Mouse (Mus musculus) kidney, postnatal 0 days (tissue): ENCODE measurements around the gene Supt5. TPM values are rescaled to one million over a fixed set of nuclear protein-coding genes. Genes with fewer than 3 reads are reported as not detected.

ENCODE experiments used
- ATAC-seq: fragments of 200-750 bp; cut with Nextera tagmentation; replicated peaks from 2 replicates; pipeline ENCODE4 v1.8.0; 2017; ENCODE audit warnings: low read depth, moderate number of reproducible peaks, moderate TSS enrichment, moderate library complexity; ENCODE audit not compliant: low FRiP score
- DNase-seq: peaks from one replicate; pipeline ENCODE4 v3.0.0-alpha.2; 2016; ENCODE audit warnings: low spot score
- H3K27ac ChIP-seq: fragments of 300-500 bp; sonication (generic); 2 replicates; pipeline ENCODE4 v1.5.1; 2014; ENCODE audit warnings: mild to moderate bottlenecking
- H3K27me3 ChIP-seq: fragments of 300-500 bp; sonication (generic); 2 replicates; pipeline ENCODE4 v1.6.1; 2014; ENCODE audit warnings: low read length, mixed read lengths; ENCODE audit not compliant: insufficient read depth
- H3K36me3 ChIP-seq: fragments of 300-500 bp; sonication (generic); 2 replicates; pipeline ENCODE4 v1.6.1; 2014; ENCODE audit warnings: low read length, mixed read lengths; ENCODE audit not compliant: insufficient read depth
- H3K4me1 ChIP-seq: fragments of 300-500 bp; sonication (generic); replicated peaks from 2 replicates; pipeline ENCODE4 v1.6.1; 2014; ENCODE audit warnings: antibody characterized with exemption, low read length, mixed read lengths; ENCODE audit not compliant: insufficient read depth
- H3K4me2 ChIP-seq: fragments of 300-500 bp; sonication (generic); 2 replicates; pipeline ENCODE4 v1.6.1; 2014; ENCODE audit warnings: mild to moderate bottlenecking, low read length, moderate library complexity, mixed read lengths
- H3K4me3 ChIP-seq: fragments of 300-500 bp; sonication (generic); replicated peaks from 2 replicates; pipeline ENCODE4 v1.5.1; 2014; ENCODE audit warnings: low read depth, low read length
- H3K9ac ChIP-seq: fragments of 300-500 bp; sonication (generic); 2 replicates; pipeline ENCODE4 v1.6.1; 2014; ENCODE audit warnings: low read depth, low read length
- H3K9me3 ChIP-seq: fragments of 300-500 bp; sonication (generic); replicated peaks from 2 replicates; pipeline ENCODE4 v1.6.1; 2016; ENCODE audit warnings: low read length, inconsistent platforms, mixed read lengths
- CTCF ChIP-seq: IDR thresholded peaks from 2 replicates; pipeline ENCODE4 v1.5.1; 2016; ENCODE audit warnings: antibody characterized with exemption, low read depth, mild to moderate bottlenecking, moderate library complexity
- WGBS: fragments of 180-500 bp; shearing (Covaris S2); extraction: QIAGEN DNeasy Blood & Tissue Kit; methylation state at CpG from one replicate; pipeline ENCODE4 v1.1.7; 2014; 5-methylcytosine and 5-hydroxymethylcytosine counted together
- polyA plus RNA-seq: library from polyadenylated mRNA; unstranded; fragments of >200 nt; fragmentation: Nextera tagmentation; extraction: Ambion mirVana; gene quantifications from 2 replicates; pipeline ENCODE4 v1.2.1, GENCODE M21; 2015

The Supt5 gene
- polyA plus RNA-seq, 1 experiment from 2014 or later = 53.4 TPM

DNA sequence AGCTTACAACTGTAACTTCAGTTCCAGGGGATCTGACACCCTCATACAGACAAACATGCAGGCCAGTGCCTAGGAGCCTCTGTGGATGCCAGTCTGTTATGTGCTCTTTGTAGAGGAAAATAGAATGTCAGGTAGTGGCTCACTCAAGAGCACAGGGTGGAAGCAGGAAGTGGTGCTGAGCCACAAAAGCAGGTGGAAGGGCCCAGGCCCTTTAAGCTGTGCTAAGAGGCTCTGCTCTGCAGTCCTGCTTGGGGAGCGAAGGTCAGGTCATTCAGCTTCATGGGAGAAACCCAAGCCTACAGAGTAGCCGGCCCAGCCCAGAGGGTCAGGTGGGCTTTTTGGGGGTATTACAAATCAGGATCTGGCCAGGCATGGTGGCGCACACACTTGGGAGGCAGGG lies 16.7 kb upstream of the Supt5 start:
- DNase-seq (no peak), ATAC-seq (no peak)
- Histone ChIP-seq H3K36me3 (peaks cover 33% of the 10 kb centered on the region), H3K4me3 (no peak overlapping the region), H3K4me2 (no peak overlapping the region), H3K9ac (no peak overlapping the region), H3K9me3 (no peaks in the 10 kb centered on the region), H3K27ac (no peak overlapping the region), H3K27me3 (no peaks in the 10 kb centered on the region), H3K4me1 (peaks cover 11% of the 10 kb centered on the region; the same call in 1 of the 2 replicates)
- no peak for TF ChIP-seq CTCF
- 76% methylated on average over 3 of the region's 3 CpGs for WGBS

GRCm38 (mm10) chr7:28354596-28354995 lies 16.1 kb upstream of the Supt5 start:
- no peak for DNase-seq
- no peak overlapping the region for H3K4me3 ChIP-seq
- no peak overlapping the region for H3K9ac ChIP-seq
- H3K9me3 ChIP-seq = no peaks in the 10 kb centered on the region
- no peak overlapping the region for H3K4me2 ChIP-seq
- H3K27ac ChIP-seq = no peak overlapping the region
- TF ChIP-seq CTCF = no peak
- no peak for ATAC-seq
- H3K36me3 ChIP-seq = peaks cover 26% of the 10 kb centered on the region
- H3K4me1 ChIP-seq = peaks cover 15% of the 10 kb centered on the region; the same call in 1 of the 2 replicates
- WGBS = 92% methylated on average over 3 of the region's 3 CpGs
- H3K27me3 ChIP-seq = no peaks in the 10 kb centered on the region

GRCm38 (mm10) chr7:28354113-28354581 lies 15.6 kb upstream of the Supt5 start:
- Histone ChIP-seq H3K27me3 (no peaks in the 10 kb centered on the region), H3K4me3 (no peak overlapping the region), H3K4me2 (no peak overlapping the region), H3K36me3 (peaks cover 22% of the 10 kb centered on the region), H3K9me3 (no peaks in the 10 kb centered on the region), H3K4me1 (peaks cover 15% of the 10 kb centered on the region; the same call in 1 of the 2 replicates), H3K9ac (no peak overlapping the region), H3K27ac (no peak overlapping the region)
- ATAC-seq (no peak), DNase-seq (no peak)
- WGBS = 71% methylated on average over 3 of the region's 3 CpGs
- TF ChIP-seq CTCF = no peak

GRCm38 (mm10) chr7:28353267-28353666 lies 14.7 kb upstream of the Supt5 start:
- TF ChIP-seq CTCF = peak; percentile 48; the same call in 1 of the 2 replicates
- Histone ChIP-seq H3K9ac (no peak overlapping the region), H3K27me3 (no peaks in the 10 kb centered on the region), H3K4me1 (peaks cover 15% of the 10 kb centered on the region; the same call in 1 of the 2 replicates), H3K4me2 (no peak overlapping the region), H3K36me3 (peaks cover 20% of the 10 kb centered on the region), H3K4me3 (no peak overlapping the region), H3K9me3 (no peaks in the 10 kb centered on the region), H3K27ac (no peak overlapping the region)
- DNase-seq = peak; percentile 45
- WGBS = 90% methylated on average over 2 of the region's 2 CpGs
- ATAC-seq = no peak

GRCm38 (mm10) chr7:28351676-28352191 lies 13.2 kb upstream of the Supt5 start:
- H3K4me3 ChIP-seq = peak overlapping the region; percentile 91
- H3K4me1 ChIP-seq = peaks cover 7% of the 10 kb centered on the region; the same call in 1 of the 2 replicates
- H3K9ac ChIP-seq = peak overlapping the region; percentile 96
- no peak for TF ChIP-seq CTCF
- DNase-seq (peak; percentile 22), ATAC-seq (no peak)
- H3K4me2 ChIP-seq = peak overlapping the region; percentile 91
- 32% methylated on average over 4 of the region's 4 CpGs for WGBS
- H3K27me3 ChIP-seq = no peaks in the 10 kb centered on the region
- H3K36me3 ChIP-seq = peaks cover 20% of the 10 kb centered on the region
- H3K9me3 ChIP-seq = no peaks in the 10 kb centered on the region
- 0 out of 2 replicates have a peak overlapping the region, but pooled peaks have one; percentile 8 for H3K27ac ChIP-seq

DNA sequence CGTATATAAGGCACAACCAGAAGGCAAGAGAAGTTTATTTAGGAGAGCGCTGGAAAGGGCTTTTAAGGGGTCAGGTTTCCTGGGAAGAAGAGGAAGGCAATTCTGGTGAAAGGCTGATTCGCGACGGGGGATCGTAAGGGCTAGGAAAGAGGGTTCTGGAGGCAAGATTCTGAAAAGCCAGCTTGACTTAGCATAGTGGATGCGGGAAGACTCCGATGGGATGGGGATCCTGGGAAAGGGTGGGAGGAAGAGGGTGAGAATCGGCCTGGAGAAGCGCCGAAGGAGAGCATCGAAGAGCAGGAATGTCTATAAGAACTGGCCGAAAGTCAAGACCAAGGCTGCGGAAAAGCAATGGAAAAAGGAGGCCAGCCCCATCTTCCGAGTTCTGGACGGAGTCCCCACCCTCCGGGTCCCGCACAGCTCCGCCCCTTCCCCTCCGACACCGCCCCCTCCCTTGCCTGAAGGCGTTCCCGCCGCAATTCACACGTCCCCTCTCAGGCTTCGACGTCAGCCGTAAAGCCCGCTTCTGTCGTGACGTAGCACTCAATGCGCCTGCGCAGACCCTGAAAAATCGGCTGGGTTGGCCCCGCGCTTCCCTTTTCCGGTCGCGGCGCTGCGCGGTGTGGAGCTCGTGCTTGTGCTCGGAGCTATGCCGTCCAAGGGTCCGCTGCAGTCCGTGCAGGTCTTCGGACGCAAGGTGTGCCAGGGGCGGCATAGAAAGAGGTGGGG lies 11.8 kb upstream of the Supt5 start, which contains the start of gene Rps16:
TSS of gene Rps16 (plus strand) at position 498 of the 729 bp plus-strand sequence.
- peak within 1 kb of the TSS; percentile 96 for H3K9ac ChIP-seq
- TF ChIP-seq CTCF = peak; percentile 22; the same call in 1 of the 2 replicates
- peak within 1 kb of the TSS; percentile 91 for H3K4me3 ChIP-seq
- H3K27ac ChIP-seq = peak within 1 kb of the TSS; percentile 90
- no peaks in the 10 kb centered on the region for H3K27me3 ChIP-seq
- under 1% methylated on average over 50 of the region's 50 CpGs for WGBS
- DNase-seq (peak; percentile 98), ATAC-seq (peak; percentile 94)
- peaks cover 20% of the 10 kb centered on the region for H3K36me3 ChIP-seq
- peaks cover 7% of the 10 kb centered on the region; the same call in 1 of the 2 replicates for H3K4me1 ChIP-seq
- no peaks in the 10 kb centered on the region for H3K9me3 ChIP-seq
- H3K4me2 ChIP-seq = peak within 1 kb of the TSS; percentile 91
